Mouse (Mus musculus) kidney, adult 8-10 months (tissue): ENCODE results near the gene Zfp874a.

ENCODE experiments used
- DNase-seq, 2 experiments: peaks; one replicate each; pipeline ENCODE4 v3.0.0; 2022

The Zfp874a gene

DNA sequence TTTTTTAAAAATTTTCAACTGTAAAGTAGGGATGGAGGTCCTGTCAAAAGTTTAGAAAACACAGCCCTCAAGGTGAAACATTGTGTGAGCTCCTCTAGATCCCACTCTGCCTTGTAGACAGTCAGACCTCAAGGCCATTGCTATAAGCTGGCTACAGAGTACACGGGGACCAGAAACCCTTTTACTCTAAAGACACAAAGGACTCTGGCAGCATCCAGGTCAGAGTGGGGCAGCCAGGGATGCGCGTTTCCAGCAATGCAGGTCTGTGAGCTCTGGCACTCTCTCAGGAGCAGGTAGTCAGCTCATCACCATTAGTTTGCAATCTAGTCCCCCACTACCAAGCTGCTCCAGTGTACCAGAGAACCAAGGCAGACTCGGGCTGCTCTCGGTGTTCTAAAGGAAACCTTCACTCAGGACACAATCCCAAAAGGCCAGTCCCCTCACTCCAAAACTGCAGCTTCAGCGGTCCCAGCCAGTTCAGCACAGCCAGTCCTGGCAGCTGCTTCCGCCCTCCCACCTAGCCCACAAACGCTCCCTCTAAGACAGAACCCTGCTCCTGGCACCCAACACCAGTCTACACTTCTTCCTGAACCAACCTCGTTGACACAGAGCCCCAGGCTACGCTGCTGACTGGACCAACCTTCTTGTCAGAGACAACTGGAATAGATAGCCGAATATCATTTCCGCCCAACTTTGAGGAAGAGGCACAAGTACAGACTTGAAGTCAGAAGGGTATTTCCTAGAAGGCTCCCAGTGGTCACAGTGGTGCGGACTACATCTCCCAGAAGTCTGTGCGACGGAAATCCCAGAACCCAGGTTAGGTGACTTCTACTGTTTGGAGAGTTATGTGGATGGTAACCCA is 76.1 kb downstream of the Zfp874a start, which contains the start of the genes Gm28041 and Zfp456:
TSS of gene Gm28041 (minus strand) at position 684 of the 862 bp plus-strand sequence.
TSS of gene Zfp456 (minus strand) at position 761 of the 862 bp plus-strand sequence.
- DNase-seq = peak; percentile 77 to 78
